Mouse (Mus musculus): ENCODE measurements around the gene Ncor1. TPM values are rescaled to one million over a fixed set of nuclear protein-coding genes. Genes with fewer than 3 reads are reported as not detected.
"Not testable (repeated sequence)": the region's sequence is repeated elsewhere in the genome, so short reads cannot be mapped to it uniquely, and the experiment has no call there.

Gene Ncor1
- polyA plus RNA-seq, 1 experiment from 2014 or later = 220 TPM

GRCm38 (mm10) chr11:62369924-62370323 is 88.4 kb downstream of the Ncor1 start:
- DNase-seq (ENCODE audit: low spot score) = no peak

DNA sequence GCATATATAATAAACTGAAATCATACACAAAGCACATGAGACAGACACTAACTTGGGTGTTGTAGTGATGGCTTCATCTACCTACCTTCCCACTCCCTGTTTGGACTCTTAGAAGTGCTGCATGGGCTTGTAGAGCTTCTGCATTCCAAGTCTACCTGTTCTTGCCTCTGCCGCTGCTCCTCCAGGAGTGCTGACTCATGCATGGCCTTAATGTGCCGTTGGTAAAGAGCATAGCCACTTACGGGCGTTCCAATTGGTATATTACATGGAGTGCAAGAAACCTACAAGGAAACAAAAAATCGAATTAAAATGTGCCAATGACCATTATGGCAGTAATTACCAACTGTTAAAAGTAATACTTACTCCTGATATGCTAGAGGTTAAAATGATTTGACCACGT is 91.5 kb downstream of the Ncor1 start:
- no peak for DNase-seq (ENCODE audit: low spot score)

DNA sequence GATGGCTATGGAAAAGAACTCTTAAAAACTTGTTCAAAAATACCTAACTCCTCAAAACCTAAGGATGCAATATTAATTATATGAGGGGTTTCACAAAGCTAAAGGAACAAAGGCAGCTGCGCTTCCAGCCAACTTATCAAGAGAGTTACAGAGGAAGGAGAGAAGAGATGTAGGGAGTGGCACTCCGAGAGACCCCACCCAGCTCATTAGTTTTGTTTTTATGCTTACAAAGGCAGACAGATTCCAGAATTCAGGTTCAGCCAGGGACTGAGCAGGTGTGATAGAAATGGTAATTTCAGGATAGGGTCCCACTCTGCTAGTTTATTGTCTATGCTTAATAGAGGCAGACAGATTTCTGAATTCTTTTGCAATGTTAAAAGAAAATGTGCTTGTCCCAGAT is 103.1 kb downstream of the Ncor1 start:
- no peak for DNase-seq (ENCODE audit: low spot score)

DNA sequence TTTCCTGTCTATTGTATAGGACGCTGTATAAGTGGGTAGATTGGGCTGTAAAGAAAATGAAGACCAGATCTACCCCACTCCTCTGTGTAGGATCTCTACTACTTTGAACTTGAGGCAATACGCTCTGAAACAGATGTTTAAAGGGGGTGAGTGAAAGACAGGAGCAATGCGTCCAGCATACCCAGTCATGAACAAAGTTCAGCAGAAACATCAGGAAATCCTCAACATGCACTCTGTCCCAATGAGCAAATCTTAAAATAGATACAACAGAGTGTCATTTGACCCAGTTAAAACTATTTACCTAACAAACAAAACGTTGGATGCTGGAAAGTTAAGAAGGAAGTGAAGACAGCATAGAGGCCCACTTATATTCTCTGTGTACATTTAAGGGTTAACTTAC is 106.4 kb downstream of the Ncor1 start:
- no peak for DNase-seq (ENCODE audit: low spot score)

DNA sequence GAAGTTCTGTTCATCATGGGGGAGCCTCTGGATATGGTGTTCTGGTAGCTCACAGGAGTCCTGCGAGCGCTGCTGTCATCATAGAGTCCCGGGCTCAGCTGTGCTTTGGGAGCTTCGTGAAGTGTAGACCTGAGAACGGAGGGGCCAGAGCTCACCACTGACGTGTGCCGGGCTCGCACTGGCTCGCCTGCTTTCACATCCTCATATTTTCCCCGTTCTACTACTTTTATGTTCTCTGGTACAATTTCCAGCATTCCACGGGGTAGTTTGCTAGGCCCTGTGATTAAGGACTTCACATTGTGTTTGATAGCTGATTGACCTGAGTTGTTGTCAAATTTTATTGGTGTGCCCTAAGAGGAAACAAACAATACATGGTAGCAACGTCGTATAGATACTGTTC is 115.3 kb downstream of the Ncor1 start:
- DNase-seq (ENCODE audit: low spot score) = no peak

- no peak for DNase-seq (ENCODE audit: low spot score)
Measured at GRCm38 (mm10) chr11:62332228-62332627, 126.1 kb downstream of the Ncor1 start.

GRCm38 (mm10) chr11:62331141-62331540 is 127.2 kb downstream of the Ncor1 start:
- no peak for DNase-seq (ENCODE audit: low spot score)

GRCm38 (mm10) chr11:62323659-62324058 is 134.7 kb downstream of the Ncor1 start:
- no peak for DNase-seq (ENCODE audit: low spot score)

- no peak for DNase-seq (ENCODE audit: low spot score)
Measured at GRCm38 (mm10) chr11:62320097-62320496, 138.2 kb downstream of the Ncor1 start.

- DNase-seq (ENCODE audit: low spot score) = no peak
Measured at GRCm38 (mm10) chr11:62317746-62318145, 140.6 kb downstream of the Ncor1 start.

- DNase-seq (ENCODE audit: low spot score) = no peak
Measured at GRCm38 (mm10) chr11:62314984-62315383, 143.4 kb downstream of the Ncor1 start.

GRCm38 (mm10) chr11:62309296-62309695 is 149.0 kb downstream of the Ncor1 start:
- no peak for DNase-seq (ENCODE audit: low spot score)

- no peak for DNase-seq (ENCODE audit: low spot score)
Measured at GRCm38 (mm10) chr11:62305866-62306265, 152.5 kb downstream of the Ncor1 start.

DNA sequence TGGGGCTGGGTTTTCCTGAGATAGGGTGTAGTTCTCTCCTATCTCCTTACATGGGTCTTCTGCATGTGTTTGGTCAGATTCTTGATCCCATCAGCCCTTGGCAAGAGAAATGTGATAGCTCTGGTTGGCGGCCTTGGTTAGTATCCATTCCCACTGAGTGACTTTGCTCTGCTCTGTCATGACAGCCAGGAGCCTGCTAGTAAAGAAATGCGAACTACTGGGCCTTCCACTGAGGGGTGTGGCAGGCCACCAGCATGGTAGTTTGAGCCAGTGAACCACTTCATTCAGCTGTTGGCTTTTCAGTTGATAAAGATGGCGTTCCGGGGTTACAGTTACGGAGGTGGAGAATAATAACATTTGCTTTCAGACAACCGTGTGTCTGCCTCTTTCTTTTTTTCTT is 159.5 kb downstream of the Ncor1 start:
- no peak for DNase-seq (ENCODE audit: low spot score)

DNA sequence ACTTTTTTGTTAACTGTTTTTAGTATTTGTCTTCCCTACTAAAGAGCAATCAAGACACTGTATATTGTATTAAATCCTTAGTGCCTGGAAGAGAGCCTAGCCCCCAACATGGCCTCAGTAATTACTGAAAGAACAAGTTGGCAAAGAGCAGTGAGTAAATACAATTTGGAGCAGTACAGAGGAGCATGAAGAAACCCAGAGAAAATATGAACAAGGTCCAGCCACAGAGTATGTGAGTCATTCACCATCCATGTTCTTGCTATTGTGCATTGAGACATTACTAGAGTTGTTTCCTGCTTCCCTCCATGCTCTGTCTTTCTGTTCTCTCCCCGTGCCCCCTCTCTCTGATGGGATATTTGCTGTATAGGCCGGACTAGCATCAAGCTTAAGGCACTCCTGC is 164.2 kb downstream of the Ncor1 start:
- no peak for DNase-seq (ENCODE audit: low spot score)

- DNase-seq (ENCODE audit: low spot score) = no peak
Measured at GRCm38 (mm10) chr11:62287700-62288099, 170.6 kb downstream of the Ncor1 start.

GRCm38 (mm10) chr11:62285020-62285419 is 173.3 kb downstream of the Ncor1 start:
- no peak for DNase-seq (ENCODE audit: low spot score)

DNA sequence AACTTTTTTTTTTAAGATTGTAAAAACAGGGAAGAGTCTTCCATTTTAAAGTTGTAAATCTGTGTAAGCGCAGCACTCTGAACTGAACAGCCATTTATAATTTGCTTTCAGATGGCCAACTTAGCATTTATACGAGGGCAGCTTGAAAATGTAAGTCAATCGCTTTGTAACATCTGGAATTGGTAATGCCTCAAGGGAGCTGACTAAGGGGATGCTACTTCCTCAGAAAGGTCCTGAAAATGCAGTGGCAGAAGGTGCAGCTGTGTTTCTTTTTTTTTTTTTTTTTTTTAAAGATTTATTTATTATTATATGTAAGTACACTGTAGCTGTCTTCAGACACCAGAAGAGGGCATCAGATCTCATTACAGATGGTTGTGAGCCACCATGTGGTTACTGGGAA is 174.3 kb downstream of the Ncor1 start:
- DNase-seq (ENCODE audit: low spot score) = not testable (repeated sequence)

GRCm38 (mm10) chr11:62281601-62281997 is 176.7 kb downstream of the Ncor1 start:
- no peak for DNase-seq (ENCODE audit: low spot score)

DNA sequence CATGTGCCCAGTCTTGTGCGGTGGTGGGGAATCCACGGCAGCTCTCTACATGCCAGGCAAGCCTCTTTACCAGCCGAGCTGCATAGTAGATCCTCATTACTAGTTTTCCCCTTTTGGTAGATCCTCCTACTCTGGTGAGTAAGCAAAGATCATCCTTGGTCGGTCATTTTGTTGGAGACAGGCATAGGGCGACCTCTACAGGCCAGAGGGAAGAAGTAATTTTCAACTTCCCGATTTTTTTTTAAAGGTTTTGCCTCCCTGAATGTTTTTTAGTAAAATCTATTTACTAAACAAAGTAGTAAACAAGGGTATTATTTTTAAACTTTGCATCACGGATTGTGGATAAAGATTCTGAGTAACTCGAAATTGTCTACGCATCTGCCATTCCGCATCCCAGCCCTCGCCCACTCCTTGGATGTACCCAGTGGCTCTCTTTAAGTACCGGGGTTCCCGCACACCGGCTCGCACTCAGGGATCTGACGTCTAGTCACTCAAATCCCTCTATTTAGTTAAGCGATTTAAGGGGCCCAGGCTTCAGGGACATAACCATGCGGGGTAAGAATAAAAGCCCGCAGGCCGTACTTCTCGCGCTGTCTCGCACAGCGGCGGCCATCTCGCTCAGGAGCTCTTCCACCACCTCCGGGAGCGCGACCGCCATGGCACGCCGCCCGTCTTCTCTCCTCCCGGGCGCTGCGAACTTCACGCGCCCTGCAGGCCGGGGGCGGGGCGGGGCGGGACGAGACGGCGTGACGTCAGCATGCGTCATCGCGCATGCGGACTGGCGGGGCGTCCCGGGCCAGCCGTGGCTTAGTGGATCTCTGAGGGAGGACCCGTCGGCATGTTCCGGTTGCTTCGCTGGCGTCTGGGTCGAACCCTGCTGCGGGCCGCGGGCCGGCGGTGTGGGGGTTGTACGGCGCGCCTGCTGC is 177.4 kb downstream of the Ncor1 start, which contains the start of the genes Zswim7 and Ttc19:
Gene Zswim7, minus strand, starts transcription at position 701 of the 926 bp plus-strand sequence.
Gene Ttc19, plus strand, starts transcription at position 799 of the 926 bp plus-strand sequence.
- DNase-seq (ENCODE audit: low spot score) = peak; percentile 94

DNA sequence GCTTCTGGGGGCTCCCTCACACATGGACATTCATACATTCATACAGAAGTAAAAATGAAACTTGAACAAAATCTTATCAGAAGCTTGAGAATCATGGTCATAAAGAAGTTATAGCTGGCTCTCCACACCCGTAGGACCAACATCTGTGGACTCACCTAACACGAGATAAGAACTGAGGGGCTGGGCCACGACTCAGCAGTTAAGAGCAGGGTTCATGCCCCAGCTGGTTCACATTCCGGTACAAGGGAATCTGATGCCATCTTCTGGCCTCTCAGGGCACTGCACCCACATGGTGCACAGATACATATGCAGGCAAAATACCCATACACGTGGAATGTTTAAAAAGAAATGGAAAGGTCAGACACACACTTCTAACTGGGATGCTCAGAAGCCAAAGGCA is 180.3 kb downstream of the Ncor1 start:
- peak; percentile 76 for DNase-seq (ENCODE audit: low spot score)

DNA sequence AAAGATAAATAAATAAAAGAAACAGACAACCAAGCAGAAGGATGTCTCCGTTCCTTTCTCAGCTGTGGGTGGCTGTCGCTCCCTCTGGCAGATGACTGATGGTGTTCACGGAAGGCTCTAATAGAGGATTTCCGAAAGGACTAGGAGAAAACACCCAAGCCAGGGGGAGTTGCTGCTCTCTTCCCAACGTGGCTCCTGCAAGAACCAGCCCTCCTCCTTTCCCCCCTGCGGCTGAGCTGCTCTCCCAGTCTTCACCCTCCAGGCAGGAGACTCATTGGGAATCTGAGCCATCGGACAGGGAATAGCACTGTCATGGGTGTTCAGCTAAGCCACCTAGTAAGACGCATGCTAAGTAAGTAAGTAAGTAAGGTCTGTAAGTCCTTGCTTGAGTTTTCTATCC is 181.3 kb downstream of the Ncor1 start:
- DNase-seq (ENCODE audit: low spot score) = no peak

DNA sequence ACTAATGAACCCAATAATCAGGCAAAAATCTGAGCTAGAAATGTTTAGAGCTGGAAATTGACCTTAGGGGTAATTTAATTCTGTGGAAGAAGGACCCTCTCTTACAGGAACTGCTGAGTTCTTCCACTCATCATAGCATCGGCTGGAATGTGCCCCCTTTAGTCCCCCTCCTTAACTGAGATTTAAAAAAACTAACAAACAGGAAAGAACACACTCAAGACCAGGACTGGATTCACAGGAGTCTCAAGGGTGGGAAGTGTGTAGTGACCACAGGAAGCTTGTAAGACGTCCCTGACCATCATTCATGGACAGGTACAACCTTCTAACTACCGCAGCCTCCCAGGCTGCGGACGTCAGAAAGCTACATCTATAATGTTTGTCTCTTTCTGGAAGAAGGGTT is 187.5 kb downstream of the Ncor1 start:
- no peak for DNase-seq (ENCODE audit: low spot score)

Measured in thymus, postnatal 0 days (tissue).